Mouse (Mus musculus) megakaryocyte, embryonic 14.5 days (primary cell): Measurements from ENCODE around the gene Dgkz. TPM values are rescaled to one million over a fixed set of nuclear protein-coding genes. Genes with fewer than 3 reads are reported as not detected.

Experiments used
- H3K27me3 ChIP-seq: replicated peaks from 2 replicates; pipeline ENCODE3; 2012; ENCODE audit warnings: inconsistent platforms
- H3K36me3 ChIP-seq: replicated peaks from 2 replicates; pipeline ENCODE3; 2012; ENCODE audit warnings: low read length, inconsistent platforms, mixed read lengths
- H3K4me1 ChIP-seq: 2 replicates; pipeline ENCODE4 v1.6.1; 2012; ENCODE audit warnings: inconsistent platforms
- H3K4me3 ChIP-seq: replicated peaks from 2 replicates; pipeline ENCODE3; 2012; ENCODE audit warnings: moderate library complexity, mild to moderate bottlenecking, inconsistent platforms
- H3K9me3 ChIP-seq: 2 replicates; pipeline ENCODE4 v1.6.1; 2012; ENCODE audit warnings: inconsistent platforms
- FLI1 ChIP-seq: IDR thresholded peaks from 2 replicates; pipeline ENCODE4 v1.6.1; 2012; ENCODE audit warnings: low read length, inconsistent platforms, mixed read lengths
- GATA1 ChIP-seq: IDR thresholded peaks from 3 replicates; pipeline ENCODE4 v1.6.1; 2012; ENCODE audit warnings: mixed read lengths, low read length, inconsistent platforms, borderline replicate concordance
- polyA plus RNA-seq: library from polyadenylated mRNA; stranded (reverse); fragments of >175 nt; gene quantifications from 2 replicates; pipeline ENCODE4 v1.2.3, GENCODE M21; 2012; ENCODE audit warnings: low replicate concordance; ENCODE audit not compliant: insufficient read depth

The Dgkz gene
- polyA plus RNA-seq, 1 experiment: 303 TPM

DNA sequence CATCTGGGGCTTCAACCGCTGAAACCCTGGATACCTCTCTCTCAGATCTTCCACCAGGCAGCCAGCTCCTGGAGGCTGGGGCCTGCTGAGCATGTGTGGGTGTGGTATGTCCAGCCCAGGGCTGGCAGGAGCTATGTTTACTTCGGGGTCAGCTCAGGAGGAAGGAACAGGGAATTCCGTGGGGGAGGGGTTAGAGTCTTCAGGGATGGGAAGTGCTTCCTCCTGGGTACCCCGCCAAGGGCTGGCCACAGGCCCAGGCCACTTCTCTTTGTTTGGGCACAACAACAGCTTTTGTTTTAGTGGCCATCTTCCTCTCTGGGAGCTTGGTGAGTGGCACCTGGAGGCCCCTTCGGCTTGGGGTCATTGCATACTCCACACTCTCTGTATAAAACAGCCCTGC, 21.8 kb downstream of the Dgkz start:
- peaks cover 100% of the 10 kb centered on the region for H3K4me1 ChIP-seq
- peaks cover 69% of the 10 kb centered on the region for H3K36me3 ChIP-seq
- TF ChIP-seq GATA1: no peak
- H3K4me3 ChIP-seq: peak overlapping the region; percentile 26
- no peaks in the 10 kb centered on the region for H3K9me3 ChIP-seq
- no peaks in the 10 kb centered on the region for H3K27me3 ChIP-seq

- H3K4me3 ChIP-seq: peak overlapping the region; percentile 93
- no peaks in the 10 kb centered on the region for H3K9me3 ChIP-seq
- peaks cover 100% of the 10 kb centered on the region for H3K4me1 ChIP-seq
- peaks cover 58% of the 10 kb centered on the region for H3K36me3 ChIP-seq
- TF ChIP-seq GATA1 (no peak), FLI1 (no peak)
- no peaks in the 10 kb centered on the region for H3K27me3 ChIP-seq
Observed at GRCm38 (mm10) chr2:91950275-91951085, 25.2 kb downstream of the Dgkz start.

DNA sequence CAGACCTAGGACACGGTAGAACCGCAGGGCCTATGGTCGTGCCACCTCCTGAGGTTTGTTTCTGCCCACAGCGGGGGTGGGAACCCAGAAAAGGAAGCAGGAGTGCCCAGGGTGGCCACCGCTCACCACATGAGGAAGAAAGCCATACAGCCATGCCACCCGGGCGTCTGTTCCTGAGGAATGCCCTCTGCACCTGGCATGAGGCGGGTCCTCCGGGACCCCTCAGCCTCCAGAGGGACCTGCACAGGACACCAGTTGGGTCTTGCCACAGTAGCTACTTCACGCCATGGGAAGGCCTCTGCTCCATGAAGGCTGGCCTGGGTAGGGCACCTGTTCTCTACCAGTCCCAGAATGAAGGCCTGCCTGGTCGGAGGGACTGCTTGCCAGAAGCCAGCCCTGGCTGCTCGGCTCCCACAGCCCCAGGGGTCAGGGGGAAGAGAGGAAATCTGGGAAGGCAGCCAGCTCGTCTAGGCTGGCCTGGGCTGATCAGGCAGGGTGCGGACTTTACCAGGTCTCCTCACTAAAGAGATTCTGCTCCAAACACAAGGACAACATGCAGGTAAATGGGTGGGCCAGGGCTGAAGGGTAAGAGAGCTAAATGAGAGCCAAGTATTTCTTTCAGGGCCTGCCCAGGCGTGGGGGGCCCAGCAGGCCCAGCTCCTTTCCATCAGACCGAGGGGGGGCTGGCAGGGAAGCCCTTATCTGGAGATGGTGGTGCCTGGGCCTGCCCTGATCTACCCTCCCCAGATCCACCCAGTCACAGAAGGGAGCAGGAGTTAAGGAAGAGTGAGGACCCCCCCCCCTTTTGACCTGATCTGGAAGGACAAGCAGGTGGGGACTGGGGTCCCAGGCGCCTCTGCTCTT, 26.0 kb downstream of the Dgkz start:
- H3K9me3 ChIP-seq: no peaks in the 10 kb centered on the region
- TF ChIP-seq GATA1 (no peak), FLI1 (no peak)

GRCm38 (mm10) chr2:91948792-91949241, 26.8 kb downstream of the Dgkz start:
- Histone ChIP-seq H3K36me3 (peaks cover 60% of the 10 kb centered on the region), H3K27me3 (no peaks in the 10 kb centered on the region), H3K9me3 (no peaks in the 10 kb centered on the region), H3K4me1 (peaks cover 100% of the 10 kb centered on the region), H3K4me3 (peak overlapping the region; percentile 93)
- no peak for TF ChIP-seq FLI1
- no peak for TF ChIP-seq GATA1

More for the DNA sequence above, 26.0 kb downstream of the Dgkz start:
- Histone ChIP-seq H3K27me3 (no peaks in the 10 kb centered on the region), H3K4me3 (peak overlapping the region; percentile 93), H3K36me3 (peaks cover 58% of the 10 kb centered on the region), H3K4me1 (peaks cover 100% of the 10 kb centered on the region)

- TF ChIP-seq FLI1 (peak; percentile 62; the same call in 1 of the 2 replicates), GATA1 (peak; percentile 98)
- peak overlapping the region; percentile 93 for H3K4me3 ChIP-seq
- peaks cover 60% of the 10 kb centered on the region for H3K36me3 ChIP-seq
- H3K4me1 ChIP-seq: peaks cover 100% of the 10 kb centered on the region
- H3K27me3 ChIP-seq: no peaks in the 10 kb centered on the region
- no peaks in the 10 kb centered on the region for H3K9me3 ChIP-seq
Observed at GRCm38 (mm10) chr2:91948151-91948509, 27.5 kb downstream of the Dgkz start.

GRCm38 (mm10) chr2:91947397-91948150, 28.1 kb downstream of the Dgkz start:
- Histone ChIP-seq H3K4me3 (peak overlapping the region; percentile 93), H3K27me3 (no peaks in the 10 kb centered on the region), H3K9me3 (no peaks in the 10 kb centered on the region), H3K4me1 (peaks cover 100% of the 10 kb centered on the region), H3K36me3 (peaks cover 63% of the 10 kb centered on the region)
- TF ChIP-seq GATA1 (no peak), FLI1 (no peak)

GRCm38 (mm10) chr2:91946836-91947235, 28.8 kb downstream of the Dgkz start:
- Histone ChIP-seq H3K4me3 (peak overlapping the region; percentile 93), H3K27me3 (no peaks in the 10 kb centered on the region), H3K9me3 (no peaks in the 10 kb centered on the region), H3K36me3 (peaks cover 66% of the 10 kb centered on the region), H3K4me1 (peaks cover 100% of the 10 kb centered on the region)
- no peak for TF ChIP-seq FLI1

GRCm38 (mm10) chr2:91945483-91945882, 30.2 kb downstream of the Dgkz start, which contains the start of gene Gm9821:
TSS of gene Gm9821 (plus strand) at chr2:91945703.
- TF ChIP-seq FLI1 (no peak), GATA1 (no peak)
- Histone ChIP-seq H3K4me3 (peak within 1 kb of the TSS; percentile 93), H3K27me3 (no peaks in the 10 kb centered on the region), H3K4me1 (peaks cover 96% of the 10 kb centered on the region), H3K9me3 (no peaks in the 10 kb centered on the region), H3K36me3 (peaks cover 76% of the 10 kb centered on the region)

GRCm38 (mm10) chr2:91944170-91944950, 31.3 kb downstream of the Dgkz start:
- Histone ChIP-seq H3K4me1 (peaks cover 95% of the 10 kb centered on the region), H3K9me3 (no peaks in the 10 kb centered on the region), H3K27me3 (no peaks in the 10 kb centered on the region), H3K4me3 (peak overlapping the region; percentile 93), H3K36me3 (peaks cover 82% of the 10 kb centered on the region)
- no peak for TF ChIP-seq GATA1
- no peak for TF ChIP-seq FLI1
